Mouse (Mus musculus): ENCODE measurements around the gene Ptov1.

GRCm38 (mm10) chr7:44841825-44842463 lies 27.6 kb downstream of the Ptov1 start:
- TF ChIP-seq CTCF (IDR thresholded peaks at IDR 0.05) (no peak), EP300 (IDR thresholded peaks at IDR 0.05) (no peak)
